Mouse (Mus musculus) T-helper 2 cell (primary cell): ENCODE results near the gene Ccdc12.

Source experiments
- in situ Hi-C: fragments of 300-600 bp; cut with MboI, MseI; formaldehyde crosslinking; loops from one replicate; pipeline ENCODE4 v1.15.1; 2025; ENCODE audit warnings: high pct_unique_total_duplicates

Gene Ccdc12

DNA sequence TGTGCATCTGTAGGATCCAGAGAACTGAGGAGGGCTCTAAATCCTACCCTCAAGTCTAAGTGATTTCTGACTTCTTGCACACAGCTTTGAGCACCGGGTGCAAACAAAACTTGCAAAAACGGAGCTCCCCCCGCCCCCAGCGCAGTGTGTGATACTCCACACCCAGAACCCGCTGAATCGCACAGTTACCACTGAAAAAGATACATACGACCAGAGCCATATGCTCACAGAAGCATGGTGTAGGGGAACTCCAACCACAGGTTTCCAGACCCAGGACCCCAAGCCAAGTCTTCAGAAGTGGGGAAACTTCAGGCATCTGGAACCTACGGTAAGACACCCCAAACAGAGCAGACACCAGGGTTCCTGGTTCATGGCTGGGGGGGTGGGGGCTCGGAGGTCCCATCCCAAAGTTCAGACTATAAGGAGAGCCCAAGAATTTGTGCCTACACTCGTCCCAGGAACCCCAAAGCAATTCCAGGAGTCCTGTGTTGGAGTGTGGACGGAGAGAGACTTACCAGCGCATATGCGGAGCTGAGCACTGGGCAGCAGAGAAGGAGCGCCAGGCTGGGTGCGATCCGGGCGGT lies 85.5 kb downstream of the Ccdc12 start, which contains the start of gene Myl3:
Gene Myl3, plus strand, starts transcription at position 151 of the 584 bp plus-strand sequence.
- in situ Hi-C loops: no loop called here

- in situ Hi-C loops: no loop called here
Measured at GRCm38 (mm10) chr9:110742295-110742950, 86.1 kb downstream of the Ccdc12 start.

- in situ Hi-C loops: no loop called here
Measured at GRCm38 (mm10) chr9:110742951-110743455, 86.7 kb downstream of the Ccdc12 start.

DNA sequence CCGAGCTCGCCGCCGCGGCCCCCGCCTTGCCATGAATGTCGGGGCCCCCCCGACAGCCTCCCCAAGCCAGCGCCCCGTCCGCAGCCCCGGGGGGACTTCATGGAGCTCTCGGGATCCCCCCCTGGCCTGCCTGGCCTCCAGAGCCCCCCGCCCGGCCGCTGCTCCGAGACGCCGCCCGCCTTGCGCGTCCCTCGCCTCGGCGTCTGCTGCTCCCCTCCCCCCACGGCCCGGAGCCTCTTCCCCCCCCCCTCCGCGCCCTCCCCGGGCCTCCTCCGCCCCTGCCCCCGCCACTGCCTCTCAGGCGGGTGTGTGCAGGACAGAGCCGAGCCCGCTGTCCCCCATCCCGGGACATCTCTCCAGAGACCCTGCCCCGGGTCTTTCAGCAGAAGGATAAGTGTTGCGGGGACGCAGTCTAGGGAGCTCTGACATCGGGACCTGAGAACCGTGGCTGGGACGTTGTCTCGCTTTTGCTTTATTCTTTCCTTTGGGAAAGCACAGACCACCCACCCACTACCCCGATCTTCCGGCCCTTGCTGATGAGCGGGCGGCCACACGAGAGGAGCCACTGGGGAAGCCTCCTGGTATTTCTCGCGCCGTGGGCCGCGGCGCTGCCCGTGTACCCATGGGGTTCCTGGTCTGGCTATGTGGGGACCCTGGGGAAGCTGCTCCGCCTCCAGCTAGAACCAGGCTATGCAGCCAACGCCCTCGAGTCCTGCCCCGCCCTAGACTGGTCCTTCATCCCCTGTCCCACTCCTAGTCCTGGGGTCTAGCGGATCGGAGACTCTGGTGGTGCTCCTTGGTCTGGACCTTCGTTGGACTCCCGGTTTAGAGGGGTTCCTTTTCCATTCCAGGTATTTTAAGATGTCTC lies 87.4 kb downstream of the Ccdc12 start:
- in situ Hi-C loops: no loop called here

- in situ Hi-C loops: no loop called here
Measured at GRCm38 (mm10) chr9:110745752-110746151, 89.4 kb downstream of the Ccdc12 start.

DNA sequence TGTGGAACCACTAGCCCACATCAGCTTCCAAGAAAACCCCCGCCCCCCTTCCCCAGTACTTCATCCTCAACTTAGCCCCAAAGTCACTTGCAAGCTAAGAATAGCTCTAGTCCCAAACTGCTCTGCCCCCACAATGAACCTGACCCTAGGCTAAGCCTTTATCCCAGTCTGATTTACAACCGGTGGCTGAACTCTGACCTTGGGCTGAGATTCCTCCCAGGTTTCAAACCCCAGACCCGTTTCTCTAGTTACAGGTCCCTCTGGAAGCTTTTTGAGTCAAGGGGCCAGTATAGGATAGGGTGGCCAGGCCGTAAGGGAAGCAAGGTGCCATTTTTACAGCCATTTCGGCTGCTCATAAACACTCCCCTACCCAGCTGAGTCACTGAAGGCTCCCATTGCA lies 89.9 kb downstream of the Ccdc12 start:
- in situ Hi-C loops: no loop called here

DNA sequence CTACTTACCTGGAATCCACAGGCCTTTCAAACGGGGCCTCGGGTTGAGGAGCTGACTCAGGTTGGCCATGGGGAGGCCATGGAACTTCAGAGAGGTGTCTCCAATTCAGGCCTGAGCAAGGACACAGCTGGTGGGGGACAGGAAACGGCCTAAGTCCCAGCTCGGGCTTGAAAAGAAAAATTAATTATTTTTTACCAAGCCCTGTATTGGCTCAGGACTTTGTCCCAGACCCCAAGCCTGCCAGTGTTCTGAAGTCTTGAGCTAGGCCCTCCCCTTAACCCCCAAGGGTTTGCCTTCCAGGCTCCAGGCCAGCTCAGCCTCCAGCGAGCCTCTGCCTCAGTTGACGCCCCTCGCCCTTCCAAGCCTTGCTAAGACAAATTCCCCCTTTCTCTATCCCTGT lies 90.7 kb downstream of the Ccdc12 start, which contains the start of gene Pth1r:
Gene Pth1r, minus strand, starts transcription at position 185 of the 400 bp plus-strand sequence.
- in situ Hi-C loops: no loop called here

DNA sequence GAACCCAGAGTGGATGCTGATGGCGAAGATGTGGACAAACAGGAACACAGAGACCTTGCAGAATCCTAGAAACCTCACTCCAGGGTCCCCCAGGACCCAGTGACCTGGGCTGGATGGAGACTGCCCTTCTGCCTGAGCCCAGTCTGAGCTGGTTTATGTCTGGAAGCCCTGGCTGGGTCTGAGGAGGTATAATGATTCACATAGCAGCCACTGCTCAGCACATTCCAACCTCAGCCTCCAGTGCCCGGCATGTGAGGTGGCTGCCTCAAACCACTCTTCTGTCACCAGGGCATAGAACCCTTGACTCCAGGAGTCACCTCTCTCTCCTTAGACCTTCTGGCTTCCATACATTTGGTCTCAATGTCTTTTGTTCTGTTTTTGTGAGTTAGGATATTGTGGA lies 92.1 kb downstream of the Ccdc12 start:
- in situ Hi-C loops: no loop called here

GRCm38 (mm10) chr9:110750404-110751187 lies 94.3 kb downstream of the Ccdc12 start:
- in situ Hi-C loops: no loop called here

DNA sequence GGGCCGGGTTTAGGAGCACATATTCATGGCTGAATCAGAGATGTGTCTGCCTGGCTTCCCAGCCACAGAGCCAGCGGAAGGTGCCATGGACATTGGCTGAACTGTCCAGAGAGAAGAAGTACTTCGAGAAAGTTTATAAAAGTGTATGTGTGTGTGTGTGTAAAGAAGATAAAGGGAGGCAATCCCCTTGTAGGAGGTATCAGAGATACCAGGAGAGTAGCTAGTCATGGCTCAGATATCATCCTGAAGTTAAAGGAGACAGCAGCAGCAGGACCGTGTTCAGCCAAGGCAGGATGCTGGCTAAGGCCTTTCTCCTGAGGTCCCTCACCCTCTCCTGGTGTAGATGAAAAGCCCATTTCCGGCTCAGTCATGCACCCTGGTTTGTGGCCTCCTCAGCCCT lies 95.1 kb downstream of the Ccdc12 start:
- in situ Hi-C loops: no loop called here

GRCm38 (mm10) chr9:110752917-110753435 lies 96.7 kb downstream of the Ccdc12 start:
- in situ Hi-C loops: no loop called here

DNA sequence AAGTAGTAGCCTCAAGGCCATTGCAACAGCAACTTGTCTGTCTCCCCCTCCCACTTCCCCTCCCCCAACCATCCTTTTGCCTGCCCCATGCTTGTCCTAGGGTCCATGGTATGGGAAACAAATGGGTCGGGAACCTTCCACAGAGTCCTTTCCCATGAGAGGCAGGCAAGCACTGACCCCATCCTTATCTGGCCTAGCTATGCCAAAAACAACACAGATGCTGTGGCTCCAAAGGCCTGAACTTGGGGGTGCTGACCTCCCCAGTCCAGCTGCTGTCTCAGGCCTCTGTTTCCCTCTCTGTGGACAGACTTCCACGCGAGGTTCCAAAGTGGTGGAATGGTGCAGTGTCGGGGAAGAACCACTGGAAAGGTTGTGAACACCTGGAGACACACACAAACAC lies 97.5 kb downstream of the Ccdc12 start:
- in situ Hi-C loops: no loop called here

DNA sequence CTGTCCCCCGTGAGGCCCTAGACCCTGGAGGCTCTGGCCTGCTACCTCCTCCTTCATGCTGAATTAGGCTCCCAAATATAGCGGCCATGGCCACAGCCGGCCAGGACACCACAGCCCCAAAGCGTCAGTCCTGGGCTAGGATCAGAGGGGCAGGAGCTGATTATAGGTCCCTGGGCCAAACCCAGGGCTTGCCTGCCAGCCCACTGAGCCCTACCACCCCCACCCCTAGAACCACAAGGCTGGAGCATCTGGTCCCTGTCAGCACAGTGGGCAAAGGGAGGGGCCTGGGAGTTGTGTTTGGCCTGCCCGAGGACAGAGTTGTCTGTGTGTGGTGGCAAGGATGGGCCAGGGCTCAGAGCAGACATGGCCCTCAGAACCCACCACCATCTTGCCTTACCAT lies 101.5 kb downstream of the Ccdc12 start:
- in situ Hi-C loops: no loop called here

DNA sequence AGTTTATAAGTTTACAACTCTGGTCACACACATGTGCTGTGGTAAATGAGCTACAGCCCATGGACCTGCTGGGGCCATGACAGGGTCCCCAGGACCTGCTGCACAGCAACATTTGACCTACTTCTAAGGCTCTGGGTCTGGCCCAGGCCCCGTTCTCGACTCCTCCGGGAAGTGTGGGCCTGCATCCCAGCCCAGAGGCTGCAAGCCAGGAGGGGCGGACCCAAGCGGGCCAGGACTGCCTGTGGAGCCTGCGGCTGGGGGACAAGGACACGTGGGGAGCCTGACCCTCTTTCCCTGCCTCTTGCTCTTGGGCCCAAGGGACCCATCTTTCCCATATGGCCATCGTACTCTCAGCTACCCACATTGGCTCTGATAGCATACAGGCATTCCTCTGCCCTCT lies 102.3 kb downstream of the Ccdc12 start:
- in situ Hi-C loops: no loop called here

- in situ Hi-C loops: no loop called here
Measured at GRCm38 (mm10) chr9:110759265-110759664, 103.0 kb downstream of the Ccdc12 start.

GRCm38 (mm10) chr9:110760886-110761285 lies 104.6 kb downstream of the Ccdc12 start:
- in situ Hi-C loops: no loop called here
